ENCODE assay signal across 29 mouse cellular contexts in the genomic region with DNA sequence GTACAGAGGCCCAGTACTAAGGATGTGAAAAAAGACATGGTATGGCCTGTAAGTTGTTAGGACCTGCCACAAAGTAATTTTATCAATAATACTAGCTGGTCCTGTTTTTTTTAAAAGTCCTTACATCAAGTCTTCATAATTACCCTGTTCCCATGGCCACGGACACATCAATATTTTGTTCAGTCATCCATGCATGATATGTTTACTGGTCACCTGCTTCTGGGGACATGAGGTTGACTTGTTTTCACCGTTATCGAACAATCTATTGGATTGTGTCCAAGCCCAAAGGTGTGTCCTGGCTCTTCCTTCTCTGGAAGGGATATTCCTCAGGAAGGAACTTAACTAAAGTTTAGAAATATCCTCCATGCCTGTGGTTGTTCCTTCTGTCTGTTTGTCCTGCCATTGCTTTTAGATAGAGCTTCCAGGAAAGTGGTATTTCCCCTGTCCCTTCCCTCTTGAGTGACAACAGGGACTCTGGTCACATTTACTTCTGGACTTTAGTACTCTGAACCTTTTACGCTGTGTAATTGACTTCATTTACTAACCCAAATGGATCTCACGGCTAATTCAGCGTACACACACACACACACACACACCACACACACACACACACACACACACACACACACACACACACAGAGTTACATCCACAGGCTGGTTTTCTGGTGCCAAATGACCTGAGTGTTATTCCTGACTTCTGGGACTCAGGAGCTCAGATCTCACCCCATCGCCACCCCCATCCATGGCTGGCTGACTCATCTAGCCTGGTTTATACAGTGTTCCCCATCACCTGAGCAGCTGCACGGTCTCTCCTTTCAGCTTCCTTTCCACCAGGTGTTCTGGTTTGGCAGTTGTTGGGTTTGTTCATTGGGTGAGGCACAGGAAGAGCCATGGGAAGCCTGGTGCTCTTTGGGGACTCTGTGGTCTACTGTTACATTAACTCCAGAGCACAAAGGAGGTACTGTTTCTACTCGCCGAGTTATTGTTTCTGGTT. TPM values are rescaled to one million over a fixed set of nuclear protein-coding genes. Genes with fewer than 3 reads are reported as not detected.
A peak's percentile ranks its signal among the peaks of the same experiment; 100 is the strongest.
DNase-seq lines count a peak whose midpoint lies in the region; ATAC-seq and TF ChIP-seq lines count a peak whose summit lies in the region.
"Had no signal": no experiment of that assay in that cellular context is flagged by ENCODE, and none has a peak within 500 bp of the region (broad histone marks: within the 10 kb centered on the region; RNA-seq: fewer than 3 reads in every experiment).

No protein-coding gene starts in this region.

- no peak overlapping the region for H3K9ac ChIP-seq in liver, adult 2 months (ENCODE audit: low read depth, low read length)
- H3K9ac ChIP-seq in liver, embryonic 12.5 days: no peak overlapping the region
- no peak overlapping the region for H3K9ac ChIP-seq in intestine, postnatal 0 days (ENCODE audit: low read depth, low read length)
- H3K9ac ChIP-seq: embryonic facial prominence, embryonic 15.5 days; hindbrain, embryonic 13.5 days; midbrain, embryonic 12.5 days had no signal

- H3K4me2 ChIP-seq in liver, embryonic 12.5 days: no peak overlapping the region
- H3K4me2 ChIP-seq in intestine, postnatal 0 days (replicated peaks; ENCODE audit: low read depth): no peak overlapping the region; the same call in 1 of the 2 replicates
- H3K4me2 ChIP-seq: embryonic facial prominence, embryonic 15.5 days; heart, embryonic 11.5 days; hindbrain, embryonic 13.5 days; midbrain, embryonic 12.5 days had no signal

- peak; percentile 97 for DNase-seq in liver, adult 2 months (ENCODE audit: extremely low read depth, low read depth, low spot score)
- DNase-seq in thymus, postnatal 0 days (ENCODE audit: low spot score): peak; percentile 87
- no peak for DNase-seq in embryo, embryonic 10 days (ENCODE audit: low spot score)
- no peak for DNase-seq in adrenal gland, postnatal 14 days
- DNase-seq in lung, adult 2 months: no peak
- DNase-seq: adrenal gland, adult 8-10 months; cerebellum, adult 2 months; cerebellum, postnatal 25 days; embryo, embryonic 11 days; heart, postnatal 14 days; kidney, postnatal 4 days; layer of hippocampus, adult 9-11 months; lung, postnatal 10 days had no signal

- no peaks in the 10 kb centered on the region for H3K36me3 ChIP-seq in liver, adult 2 months (ENCODE audit: control insufficient read depth, insufficient read depth, low read length)
- H3K36me3 ChIP-seq in liver, embryonic 12.5 days: no peaks in the 10 kb centered on the region
- peaks cover 19% of the 10 kb centered on the region; the same call in 1 of the 2 replicates for H3K36me3 ChIP-seq in intestine, postnatal 0 days (ENCODE audit: control insufficient read depth, insufficient read depth)
- H3K36me3 ChIP-seq: embryonic facial prominence, embryonic 15.5 days; G1E; hindbrain, embryonic 13.5 days; midbrain, embryonic 12.5 days had no signal

- H3K27ac ChIP-seq in liver, adult 2 months (replicated peaks; ENCODE audit: insufficient read depth, low read depth, low read length): peak overlapping the region; percentile 97
- no peak overlapping the region for H3K27ac ChIP-seq in liver, embryonic 12.5 days
- H3K27ac ChIP-seq in intestine, postnatal 0 days (ENCODE audit: low read depth, low read length): peak overlapping the region; percentile 81
- H3K27ac ChIP-seq: embryonic facial prominence, embryonic 15.5 days; hindbrain, embryonic 13.5 days; left cerebral cortex, adult 2 months; midbrain, embryonic 12.5 days had no signal

- no peak overlapping the region for H3K4me3 ChIP-seq in liver, adult 2 months (ENCODE audit: insufficient read depth, low read depth, low read length)
- no peak overlapping the region for H3K4me3 ChIP-seq in liver, embryonic 12.5 days
- H3K4me3 ChIP-seq in intestine, postnatal 0 days (ENCODE audit: low read depth, low read length): no peak overlapping the region
- H3K4me3 ChIP-seq in lung, adult 2 months (replicated peaks; ENCODE audit: extremely low read depth, low read depth, low read length): no peak overlapping the region
- H3K4me3 ChIP-seq: embryonic facial prominence, embryonic 15.5 days; hindbrain, embryonic 13.5 days; left cerebral cortex, adult 2 months; midbrain, embryonic 12.5 days had no signal

- WGBS in liver, adult 2 months: 34% methylated on average over 10 of the region's 10 CpGs
- WGBS in liver, embryonic 12.5 days (ENCODE audit: insufficient replicate concordance): 73% methylated on average over 10 of the region's 10 CpGs
- whole genome bisulfite sequencing in intestine, postnatal 0 days: 43% methylated on average over 10 of the region's 10 CpGs
- WGBS in lung, adult 2 months: 76% methylated on average over 10 of the region's 10 CpGs

- no peaks in the 10 kb centered on the region for H3K27me3 ChIP-seq in liver, adult 2 months (ENCODE audit: control insufficient read depth, insufficient read depth, low read length)
- H3K27me3 ChIP-seq in liver, embryonic 12.5 days (replicated peaks): peaks cover 4% of the 10 kb centered on the region
- H3K27me3 ChIP-seq in intestine, postnatal 0 days (replicated peaks; ENCODE audit: control insufficient read depth, insufficient read depth, low read length): no peaks in the 10 kb centered on the region
- H3K27me3 ChIP-seq: embryonic facial prominence, embryonic 15.5 days; hindbrain, embryonic 13.5 days; midbrain, embryonic 12.5 days had no signal

- peaks cover 12% of the 10 kb centered on the region for H3K4me1 ChIP-seq in liver, adult 2 months (ENCODE audit: control insufficient read depth, insufficient read depth, low read length)
- H3K4me1 ChIP-seq in liver, embryonic 12.5 days: no peaks in the 10 kb centered on the region
- peaks cover 11% of the 10 kb centered on the region; the same call in 1 of the 2 replicates for H3K4me1 ChIP-seq in intestine, postnatal 0 days (replicated peaks; ENCODE audit: control insufficient read depth, insufficient read depth, low read length)
- no peaks in the 10 kb centered on the region for H3K4me1 ChIP-seq in lung, adult 2 months (ENCODE audit: control insufficient read depth, insufficient read depth, low read length)
- H3K4me1 ChIP-seq: embryonic facial prominence, embryonic 15.5 days; hindbrain, embryonic 13.5 days; midbrain, embryonic 12.5 days had no signal

- no peaks in the 10 kb centered on the region for H3K9me3 ChIP-seq in liver, embryonic 12.5 days (replicated peaks)
- no peaks in the 10 kb centered on the region for H3K9me3 ChIP-seq in intestine, postnatal 0 days (ENCODE audit: control insufficient read depth)
- H3K9me3 ChIP-seq: embryonic facial prominence, embryonic 15.5 days; G1E; hindbrain, embryonic 13.5 days; midbrain, embryonic 12.5 days had no signal

- no peak for ATAC-seq in liver, embryonic 12.5 days
- ATAC-seq in intestine, postnatal 0 days: peak; percentile 82
- ATAC-seq: forebrain, embryonic 14.5 days; inflammation-experienced regulatory T-cells, adult 6 months; Patski had no signal

- TF ChIP-seq CTCF in liver, adult 2 months (IDR thresholded peaks at IDR 0.05; ENCODE audit: low read depth, low read length): no peak
- TF ChIP-seq CTCF in intestine, postnatal 0 days (IDR thresholded peaks at IDR 0.05; ENCODE audit: low read depth): no peak
- no peak for TF ChIP-seq CTCF in lung, adult 2 months (IDR thresholded peaks at IDR 0.05; ENCODE audit: insufficient read depth, low read length)

- no peak for TF ChIP-seq POLR2A in liver, adult 2 months (IDR thresholded peaks at IDR 0.05; ENCODE audit: extremely low read depth, insufficient read depth, low read length)
- no peak for TF ChIP-seq POLR2A in lung, adult 2 months (IDR thresholded peaks at IDR 0.05; ENCODE audit: borderline replicate concordance, extremely low read depth, low read depth, low read length)

- H3K79me2 ChIP-seq in liver, adult 2 months (ENCODE audit: control insufficient read depth, insufficient read depth, low read length): no peaks in the 10 kb centered on the region

RNA-seq across cellular contexts. Expression of gene BC049352, which starts 7.1 kb away (rescaled TPM):
- 0.55 and 0.60 TPM in 2 replicates for total RNA-seq in liver, adult 2 months (2014; rRNA removed)
- 0.17 and 0.44 TPM in 2 replicates for polyA plus RNA-seq in liver, adult 2 months (2012; rRNA removed)
- polyA plus RNA-seq in liver, embryonic 12.5 days (2016; fragmentation: Nextera tagmentation; extraction: Ambion mirVana): 0.10 TPM in 1 of 2 replicates, not detected in the other
- 0.48 and 1.0 TPM in 2 replicates for polyA plus RNA-seq in intestine, postnatal 0 days (2015; fragmentation: Nextera tagmentation; extraction: Ambion mirVana)
- polyA plus RNA-seq in thymus, postnatal 0 days (2015; fragmentation: Nextera tagmentation; extraction: Ambion mirVana): 0.57 and 0.82 TPM in 2 replicates
- not detected in 2 replicates for total RNA-seq in adrenal gland, postnatal 14 days (2021)
- not detected in 2 replicates for polyA plus RNA-seq in lung, adult 2 months (2012; rRNA removed)
- total RNA-seq: heart, postnatal 14 days; megakaryocyte progenitor cell, adult 5-6 weeks had no signal
- polyA plus RNA-seq: forebrain, embryonic 14.5 days; G1E; heart, embryonic 11.5 days; kidney, embryonic 14.5 days; limb, embryonic 14.5 days; midbrain, embryonic 12.5 days; Patski had no signal

RNA-seq across cellular contexts. Expression of gene Tmprss4, which starts 15.0 kb away (rescaled TPM):
- total RNA-seq in liver, adult 2 months (2014; rRNA removed): 0.37 and 1.1 TPM in 2 replicates
- polyA plus RNA-seq in liver, adult 2 months (2012; rRNA removed): 0.14 and 0.43 TPM in 2 replicates
- not detected in 2 replicates for polyA plus RNA-seq in liver, embryonic 12.5 days (2016; fragmentation: Nextera tagmentation; extraction: Ambion mirVana)
- polyA plus RNA-seq in intestine, postnatal 0 days (2015; fragmentation: Nextera tagmentation; extraction: Ambion mirVana): 70.6 and 72.0 TPM in 2 replicates
- polyA plus RNA-seq in thymus, postnatal 0 days (2015; fragmentation: Nextera tagmentation; extraction: Ambion mirVana): 3.6 and 4.9 TPM in 2 replicates
- not detected in 2 replicates for total RNA-seq in adrenal gland, postnatal 14 days (2021)
- polyA plus RNA-seq in lung, adult 2 months (2012; rRNA removed): 18.2 and 24.1 TPM in 2 replicates
- total RNA-seq: adrenal gland, adult 8-10 months; gastrocnemius, adult 8-10 months; left cerebral cortex, adult 2 months; monocyte, adult 5-6 weeks had no signal
- polyA plus RNA-seq: forebrain, embryonic 14.5 days; G1E; hindbrain, embryonic 13.5 days; inflammation-experienced regulatory T-cells, adult 6 months; midbrain, embryonic 12.5 days; Patski had no signal

RNA-seq across cellular contexts. Expression of gene Scn4b, which starts 50.7 kb away (rescaled TPM):
- total RNA-seq in liver, adult 2 months (2014; rRNA removed): 0.07 and 0.28 TPM in 2 replicates
- polyA plus RNA-seq in liver, adult 2 months (2012; rRNA removed): 0.02 and 0.07 TPM in 2 replicates
- 0.25 and 0.33 TPM in 2 replicates for polyA plus RNA-seq in liver, embryonic 12.5 days (2016; fragmentation: Nextera tagmentation; extraction: Ambion mirVana)
- polyA plus RNA-seq in intestine, postnatal 0 days (2015; fragmentation: Nextera tagmentation; extraction: Ambion mirVana): 0.04 TPM in 1 of 2 replicates, not detected in the other
- polyA plus RNA-seq in thymus, postnatal 0 days (2015; fragmentation: Nextera tagmentation; extraction: Ambion mirVana): 8.0 and 9.1 TPM in 2 replicates
- 0.56 and 0.59 TPM in 2 replicates for total RNA-seq in adrenal gland, postnatal 14 days (2021)
- polyA plus RNA-seq in lung, adult 2 months (2012; rRNA removed): 0.34 and 1.0 TPM in 2 replicates
- total RNA-seq: megakaryocyte progenitor cell, adult 5-6 weeks; monocyte, adult 5-6 weeks had no signal
- polyA plus RNA-seq: G1E; inflammation-experienced regulatory T-cells, adult 6 months; Patski had no signal

Comparison
In these comparisons a context has a peak if more than half of its experiments do, and no peak if none do; other contexts are left out.
1. DNase-seq: peak in liver, adult 2 months (single experiment) and thymus, postnatal 0 days (single experiment); none in embryo, embryonic 10 days (single experiment), adrenal gland, postnatal 14 days (single experiment) and lung, adult 2 months (single experiment).